Mouse (Mus musculus) ZHBTc4 (cell line): ENCODE results near the gene Bcl11b.

Source experiments
- DNase-seq: peaks from one replicate; pipeline ENCODE4 v3.0.0-alpha.2; 2011; ENCODE audit warnings: low read depth, low spot score

Gene Bcl11b

GRCm38 (mm10) chr12:107974504-107974903 is 28.9 kb downstream of the Bcl11b start:
- DNase-seq, result no peak

GRCm38 (mm10) chr12:107973556-107974140 is 29.8 kb downstream of the Bcl11b start:
- no peak for DNase-seq

GRCm38 (mm10) chr12:107971081-107971780 is 32.2 kb downstream of the Bcl11b start:
- DNase-seq, result no peak

GRCm38 (mm10) chr12:107970637-107971036 is 32.8 kb downstream of the Bcl11b start:
- no peak for DNase-seq

GRCm38 (mm10) chr12:107969841-107970371 is 33.5 kb downstream of the Bcl11b start:
- DNase-seq, result peak; percentile 80

- no peak for DNase-seq
Measured at GRCm38 (mm10) chr12:107969126-107969525, 34.3 kb downstream of the Bcl11b start.

GRCm38 (mm10) chr12:107968331-107968730 is 35.1 kb downstream of the Bcl11b start:
- no peak for DNase-seq

- DNase-seq, result no peak
Measured at GRCm38 (mm10) chr12:107967026-107967425, 36.4 kb downstream of the Bcl11b start.

- DNase-seq, result no peak
Measured at GRCm38 (mm10) chr12:107965103-107965502, 38.3 kb downstream of the Bcl11b start.

- DNase-seq, result no peak
Measured at GRCm38 (mm10) chr12:107964396-107965085, 38.9 kb downstream of the Bcl11b start.

- DNase-seq, result no peak
Measured at GRCm38 (mm10) chr12:107962852-107963251, 40.5 kb downstream of the Bcl11b start.

GRCm38 (mm10) chr12:107961843-107962242 is 41.6 kb downstream of the Bcl11b start:
- DNase-seq, result no peak

- DNase-seq, result no peak
Measured at GRCm38 (mm10) chr12:107960789-107961491, 42.5 kb downstream of the Bcl11b start.

- peak; percentile 37 for DNase-seq
Measured at GRCm38 (mm10) chr12:107960365-107960764, 43.0 kb downstream of the Bcl11b start.

- DNase-seq, result no peak
Measured at GRCm38 (mm10) chr12:107959872-107960271, 43.5 kb downstream of the Bcl11b start.

- no peak for DNase-seq
Measured at GRCm38 (mm10) chr12:107953044-107953684, 50.2 kb downstream of the Bcl11b start.

GRCm38 (mm10) chr12:107952318-107952724 is 51.1 kb downstream of the Bcl11b start:
- DNase-seq, result no peak

- DNase-seq, result peak; percentile 61
Measured at GRCm38 (mm10) chr12:107950667-107951179, 52.7 kb downstream of the Bcl11b start.

GRCm38 (mm10) chr12:107949416-107949815 is 54.0 kb downstream of the Bcl11b start:
- DNase-seq, result no peak

GRCm38 (mm10) chr12:107942100-107942499 is 61.3 kb downstream of the Bcl11b start:
- DNase-seq, result no peak

GRCm38 (mm10) chr12:107940774-107941173 is 62.6 kb downstream of the Bcl11b start:
- no peak for DNase-seq
